Mouse (Mus musculus) limb, embryonic 15.5 days (tissue): ENCODE data around the gene Gtf2a1l. TPM values are rescaled to one million over a fixed set of nuclear protein-coding genes. Genes with fewer than 3 reads are reported as not detected.

Experiments
- ATAC-seq: fragments of 200-750 bp; cut with Nextera tagmentation; 2 replicates; pipeline ENCODE4 v1.8.0; 2017; ENCODE audit warnings: low read depth, moderate TSS enrichment; ENCODE audit not compliant: insufficient number of reproducible peaks, low FRiP score, low TSS enrichment
- H3K27ac ChIP-seq: fragments of 300-500 bp; sonication (generic); 2 replicates; pipeline ENCODE4 v1.5.1; 2015; ENCODE audit warnings: moderate library complexity, mild to moderate bottlenecking, inconsistent platforms
- H3K27me3 ChIP-seq: fragments of 300-500 bp; sonication (generic); 2 replicates; pipeline ENCODE4 v1.6.1; 2015; ENCODE audit warnings: inconsistent platforms
- H3K36me3 ChIP-seq: fragments of 300-500 bp; sonication (generic); 2 replicates; pipeline ENCODE4 v1.6.1; 2015; ENCODE audit warnings: inconsistent platforms
- H3K4me1 ChIP-seq: fragments of 300-500 bp; sonication (generic); 2 replicates; pipeline ENCODE4 v1.6.1; 2015; ENCODE audit warnings: inconsistent platforms
- H3K4me2 ChIP-seq: fragments of 300-500 bp; sonication (generic); 2 replicates; pipeline ENCODE4 v1.6.1; 2015; ENCODE audit warnings: mild to moderate bottlenecking, inconsistent platforms
- H3K4me3 ChIP-seq: fragments of 300-500 bp; sonication (generic); 2 replicates; pipeline ENCODE4 v1.5.1; 2015; ENCODE audit warnings: mild to moderate bottlenecking, inconsistent platforms
- H3K9ac ChIP-seq: fragments of 300-500 bp; sonication (generic); 2 replicates; pipeline ENCODE4 v1.6.1; 2015; ENCODE audit warnings: inconsistent platforms
- H3K9me3 ChIP-seq: fragments of 300-500 bp; sonication (generic); 2 replicates; pipeline ENCODE4 v1.6.1; 2016; ENCODE audit warnings: inconsistent platforms
- WGBS: fragments of 180-500 bp; shearing (Covaris S2); methylation state at CpG from one replicate; pipeline ENCODE4 v1.1.7; 2015; 5-methylcytosine and 5-hydroxymethylcytosine counted together
- polyA plus RNA-seq: library from polyadenylated mRNA; unstranded; fragments of >200 nt; fragmentation: Nextera tagmentation; extraction: Ambion mirVana; gene quantifications from 2 replicates; pipeline ENCODE4 v1.2.1, GENCODE M21; 2015

Gtf2a1l gene
- polyA plus RNA-seq = not detected in 2 replicates

DNA sequence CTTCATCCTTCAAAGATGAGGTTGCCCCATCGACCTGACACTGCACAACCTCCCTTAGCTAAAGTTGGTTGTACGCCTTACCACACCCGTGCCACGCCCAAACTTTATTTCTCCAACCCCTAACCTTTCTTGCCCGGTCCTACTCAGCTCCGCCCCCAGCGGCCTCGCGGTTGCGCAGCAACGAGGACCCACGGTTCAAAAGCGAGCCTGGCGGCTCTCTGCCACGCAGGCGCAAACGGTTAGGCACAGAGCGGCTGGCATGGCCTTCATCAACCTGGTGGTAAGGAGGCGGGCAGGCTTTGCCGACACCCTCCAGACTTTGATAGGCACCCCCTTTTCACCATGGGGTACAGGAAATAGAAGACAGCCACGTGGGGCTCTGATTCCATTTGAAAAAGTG, at the start of gene Gtf2a1l:
Gtf2a1l (plus strand) TSS at position 209 of the 400 bp plus-strand sequence.
- 37% methylated on average over 21 of the region's 21 CpGs for WGBS
- peaks cover 7% of the 10 kb centered on the region; the same call in 1 of the 2 replicates for H3K4me1 ChIP-seq
- no peaks in the 10 kb centered on the region for H3K36me3 ChIP-seq
- H3K9me3 ChIP-seq = no peaks in the 10 kb centered on the region
- H3K27me3 ChIP-seq = no peaks in the 10 kb centered on the region
- H3K4me3 ChIP-seq = peak within 1 kb of the TSS; percentile 17
- H3K9ac ChIP-seq = no peak within 1 kb of the TSS
- no peak within 1 kb of the TSS for H3K27ac ChIP-seq
- H3K4me2 ChIP-seq = peak within 1 kb of the TSS; percentile 42
- no peak for ATAC-seq

DNA sequence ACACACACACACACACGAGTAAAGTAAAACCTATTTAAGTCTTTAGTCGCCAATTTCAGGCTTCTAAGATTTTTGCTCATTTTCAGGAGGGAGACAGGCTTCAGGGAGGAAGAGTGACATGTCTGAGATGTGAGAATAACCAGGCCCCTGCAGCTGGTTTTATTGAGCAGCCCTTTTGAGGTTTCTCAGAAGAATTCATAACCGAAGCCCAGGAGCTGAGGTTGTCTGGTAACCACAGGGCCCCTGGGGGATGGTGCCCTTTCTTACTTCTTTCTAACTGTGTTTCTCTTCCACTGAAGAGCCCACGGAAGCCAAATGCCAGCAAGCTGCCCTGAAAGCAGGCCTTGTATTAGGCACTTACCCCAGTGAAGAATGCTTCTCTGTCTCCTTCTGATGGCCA, 47.5 kb upstream of the Gtf2a1l start:
- Histone ChIP-seq H3K9ac (no peak overlapping the region), H3K27me3 (no peaks in the 10 kb centered on the region), H3K4me3 (no peak overlapping the region), H3K4me1 (peaks cover 8% of the 10 kb centered on the region), H3K36me3 (peaks cover 13% of the 10 kb centered on the region), H3K9me3 (no peaks in the 10 kb centered on the region), H3K27ac (peak overlapping the region; percentile 73), H3K4me2 (no peak overlapping the region)
- ATAC-seq = 0 out of 2 replicates have a peak, but pooled peaks have one; percentile 24
- 60% methylated on average over 4 of the region's 4 CpGs for WGBS

DNA sequence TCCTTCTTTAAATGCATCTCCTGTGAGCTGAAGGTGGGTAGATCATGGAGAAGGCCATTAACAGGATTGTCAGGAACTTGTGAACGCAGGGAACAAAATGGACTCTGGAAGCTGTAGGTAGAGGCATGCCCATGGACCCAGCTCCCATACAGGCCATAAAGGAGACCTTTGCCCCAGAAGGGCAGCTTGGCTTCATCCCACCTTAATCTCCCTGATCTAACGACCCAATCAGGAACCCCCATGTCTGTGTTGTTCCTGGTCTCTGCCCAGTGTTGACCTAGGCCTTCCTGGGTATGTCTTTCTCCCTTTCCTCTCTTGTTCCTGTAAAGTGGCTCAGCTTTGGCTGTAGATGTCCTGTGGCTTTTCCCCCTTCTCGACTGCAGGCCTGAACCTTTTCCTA, 47.1 kb upstream of the Gtf2a1l start:
- H3K4me1 ChIP-seq = peaks cover 12% of the 10 kb centered on the region
- no peak overlapping the region for H3K9ac ChIP-seq
- peak overlapping the region; percentile 73 for H3K27ac ChIP-seq
- no peak overlapping the region for H3K4me2 ChIP-seq
- peaks cover 13% of the 10 kb centered on the region for H3K36me3 ChIP-seq
- 78% methylated on average over 3 of the region's 3 CpGs for WGBS
- no peaks in the 10 kb centered on the region for H3K9me3 ChIP-seq
- H3K4me3 ChIP-seq = no peak overlapping the region
- no peak for ATAC-seq
- H3K27me3 ChIP-seq = no peaks in the 10 kb centered on the region

DNA sequence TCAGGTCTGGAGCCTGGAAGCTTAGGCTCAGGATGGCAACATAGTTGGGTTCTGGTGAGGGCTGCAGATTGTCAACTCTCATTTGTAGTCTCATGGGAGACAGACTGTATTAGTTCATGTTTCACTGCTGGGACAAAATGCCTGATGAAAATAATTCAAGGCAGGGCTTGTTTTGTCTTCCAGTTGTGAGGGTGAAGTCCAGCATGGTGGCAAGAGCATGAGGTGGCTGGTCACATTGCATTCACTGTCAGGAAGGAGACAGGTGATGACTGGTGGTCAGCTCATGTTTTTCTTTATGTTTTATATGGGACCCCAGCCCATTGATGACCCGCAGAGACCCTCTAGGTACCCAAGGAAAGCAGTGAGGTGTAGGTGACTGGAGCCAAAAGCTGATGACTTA, 45.7 kb upstream of the Gtf2a1l start:
- WGBS = 97% methylated on average over 1 of the region's 1 CpGs
- H3K9ac ChIP-seq = no peak overlapping the region
- H3K36me3 ChIP-seq = peaks cover 13% of the 10 kb centered on the region
- no peaks in the 10 kb centered on the region for H3K27me3 ChIP-seq
- H3K4me1 ChIP-seq = peaks cover 24% of the 10 kb centered on the region
- H3K27ac ChIP-seq = no peak overlapping the region
- H3K9me3 ChIP-seq = no peaks in the 10 kb centered on the region
- H3K4me2 ChIP-seq = no peak overlapping the region
- H3K4me3 ChIP-seq = no peak overlapping the region
- no peak for ATAC-seq

DNA sequence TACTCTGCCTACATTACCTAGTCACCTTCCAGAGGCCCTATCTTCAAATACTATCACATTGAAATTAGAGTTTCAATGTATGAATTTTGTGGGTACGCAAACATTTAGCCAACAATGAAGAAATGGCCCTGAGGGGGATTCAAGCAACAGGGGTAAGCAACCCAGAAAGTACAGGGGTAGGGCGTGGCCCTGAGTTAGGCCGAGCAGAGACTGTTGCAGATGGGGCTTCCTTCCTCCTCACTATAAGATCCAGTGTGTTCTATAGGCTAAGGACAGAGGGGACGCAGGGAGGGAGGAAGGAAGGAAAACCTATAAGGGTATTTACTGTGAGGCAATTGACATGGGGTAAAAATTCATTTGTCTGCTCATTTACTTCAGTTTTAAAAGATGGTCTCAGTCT, 44.1 kb upstream of the Gtf2a1l start:
- no peaks in the 10 kb centered on the region for H3K27me3 ChIP-seq

DNA sequence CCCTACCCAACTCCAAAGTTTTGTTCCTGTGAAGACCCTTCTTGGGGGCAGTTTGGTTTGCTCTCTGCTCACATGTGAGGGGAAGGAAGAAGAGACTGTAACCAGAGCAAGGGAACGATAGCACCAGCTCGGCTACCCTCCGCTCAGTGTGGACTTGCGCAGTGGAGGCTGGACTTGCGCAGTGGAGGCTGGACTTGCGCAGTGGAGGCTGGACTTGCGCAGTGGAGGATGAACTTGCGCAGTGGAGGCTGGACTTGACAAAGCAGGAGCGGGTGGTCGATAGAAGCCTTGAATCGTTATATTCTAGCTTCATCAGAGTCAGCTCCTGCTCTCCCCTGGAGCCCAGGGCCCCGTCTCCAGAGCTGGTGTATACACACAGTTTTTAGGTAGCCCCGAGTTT, 43.1 kb upstream of the Gtf2a1l start:
- peak overlapping the region; percentile 89 for H3K27ac ChIP-seq
- H3K9ac ChIP-seq = no peak overlapping the region
- 83% methylated on average over 13 of the region's 13 CpGs for WGBS
- peaks cover 13% of the 10 kb centered on the region for H3K36me3 ChIP-seq
- H3K4me2 ChIP-seq = no peak overlapping the region
- H3K4me3 ChIP-seq = no peak overlapping the region
- peaks cover 49% of the 10 kb centered on the region for H3K4me1 ChIP-seq
- H3K9me3 ChIP-seq = no peaks in the 10 kb centered on the region
- no peaks in the 10 kb centered on the region for H3K27me3 ChIP-seq
- ATAC-seq = no peak

More for the DNA sequence above, 44.1 kb upstream of the Gtf2a1l start:
- Histone ChIP-seq H3K4me2 (no peak overlapping the region), H3K9me3 (no peaks in the 10 kb centered on the region), H3K4me3 (no peak overlapping the region), H3K9ac (no peak overlapping the region), H3K27ac (no peak overlapping the region), H3K4me1 (peaks cover 40% of the 10 kb centered on the region), H3K36me3 (peaks cover 13% of the 10 kb centered on the region)
- no peak for ATAC-seq
- WGBS = 77% methylated on average over 4 of the region's 4 CpGs

DNA sequence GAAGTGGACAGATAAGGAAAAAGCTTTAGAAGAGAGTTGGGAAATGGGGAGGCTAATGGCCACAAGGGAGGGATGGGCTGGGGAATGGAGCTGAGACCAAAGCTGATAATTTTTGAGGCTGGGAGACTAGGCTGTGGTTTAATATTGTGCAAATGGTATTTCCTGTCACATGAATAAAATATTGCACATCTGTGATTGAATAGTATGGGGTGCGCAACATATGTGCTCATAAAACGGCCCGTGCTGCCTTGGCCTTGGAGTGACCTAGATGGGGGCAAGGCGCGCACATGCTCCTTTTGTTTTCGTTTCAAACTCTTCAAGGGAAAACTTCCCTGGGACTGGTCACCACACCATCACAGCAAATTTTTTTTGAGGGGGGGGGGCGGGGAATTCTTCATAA, 42.5 kb upstream of the Gtf2a1l start:
- peaks cover 55% of the 10 kb centered on the region for H3K4me1 ChIP-seq
- no peak for ATAC-seq
- H3K27me3 ChIP-seq = no peaks in the 10 kb centered on the region
- WGBS = 32% methylated on average over 7 of the region's 7 CpGs
- H3K9me3 ChIP-seq = no peaks in the 10 kb centered on the region
- H3K4me3 ChIP-seq = no peak overlapping the region
- H3K4me2 ChIP-seq = peak overlapping the region; percentile 13; the same call in 1 of the 2 replicates
- peaks cover 13% of the 10 kb centered on the region for H3K36me3 ChIP-seq
- H3K27ac ChIP-seq = peak overlapping the region; percentile 89
- H3K9ac ChIP-seq = no peak overlapping the region

DNA sequence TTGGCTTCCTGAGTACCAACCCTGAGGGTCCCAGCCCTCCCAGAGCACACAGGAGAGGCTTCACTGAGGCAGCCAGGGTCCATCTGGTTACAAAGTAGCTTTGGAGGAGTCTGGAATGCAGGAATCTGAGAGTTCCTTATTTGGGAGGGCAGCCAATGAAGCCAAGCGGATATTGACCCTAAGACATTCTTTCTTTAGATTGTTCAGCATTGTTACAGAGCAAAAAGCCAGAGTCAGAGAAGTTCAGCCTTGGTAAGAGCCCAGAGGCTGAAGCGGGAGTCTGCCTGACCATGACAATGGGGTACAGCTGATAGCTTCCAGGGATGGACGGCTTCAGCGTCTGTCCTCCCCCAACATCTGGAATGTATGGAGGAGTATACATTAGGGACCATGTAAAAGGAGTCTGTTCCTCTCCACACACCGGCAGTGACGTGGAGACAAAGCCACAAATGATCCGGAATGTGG, 42.1 kb upstream of the Gtf2a1l start:
- Histone ChIP-seq H3K4me3 (peak overlapping the region; percentile 8; the same call in 1 of the 2 replicates), H3K27me3 (no peaks in the 10 kb centered on the region), H3K4me2 (peak overlapping the region; percentile 13), H3K9ac (no peak overlapping the region), H3K4me1 (peaks cover 57% of the 10 kb centered on the region), H3K36me3 (peaks cover 13% of the 10 kb centered on the region), H3K9me3 (no peaks in the 10 kb centered on the region), H3K27ac (peak overlapping the region; percentile 89)
- ATAC-seq = 0 out of 2 replicates have a peak, but pooled peaks have one; percentile 36
- 30% methylated on average over 7 of the region's 7 CpGs for WGBS

DNA sequence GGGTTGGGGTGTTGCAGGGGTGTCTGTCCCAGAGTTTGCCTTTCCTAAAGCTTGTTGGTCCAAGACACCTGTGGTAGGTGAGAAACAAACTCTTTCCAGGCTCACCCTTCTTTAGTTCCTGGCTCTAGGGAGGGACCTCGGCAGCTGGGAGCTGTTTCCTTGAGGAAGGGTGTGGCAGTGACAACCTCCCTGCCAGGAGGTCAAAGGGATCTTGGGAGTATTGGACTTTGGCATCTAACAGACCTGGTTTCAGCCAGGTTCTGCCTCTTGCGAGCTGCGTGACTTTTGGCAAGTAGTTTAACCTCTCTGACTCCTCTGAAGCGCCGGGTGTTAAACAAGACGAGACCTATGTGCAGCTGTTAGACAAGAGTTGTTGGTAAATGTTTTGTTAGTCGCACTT, 41.3 kb upstream of the Gtf2a1l start:
- H3K4me1 ChIP-seq = peaks cover 59% of the 10 kb centered on the region
- peak overlapping the region; percentile 8; the same call in 1 of the 2 replicates for H3K4me3 ChIP-seq
- no peaks in the 10 kb centered on the region for H3K9me3 ChIP-seq
- no peaks in the 10 kb centered on the region for H3K27me3 ChIP-seq
- no peak overlapping the region for H3K9ac ChIP-seq
- peak overlapping the region; percentile 89 for H3K27ac ChIP-seq
- 0 out of 2 replicates have a peak overlapping the region, but pooled peaks have one; percentile 13 for H3K4me2 ChIP-seq
- peaks cover 9% of the 10 kb centered on the region for H3K36me3 ChIP-seq
- WGBS = 55% methylated on average over 7 of the region's 7 CpGs
- ATAC-seq = no peak

DNA sequence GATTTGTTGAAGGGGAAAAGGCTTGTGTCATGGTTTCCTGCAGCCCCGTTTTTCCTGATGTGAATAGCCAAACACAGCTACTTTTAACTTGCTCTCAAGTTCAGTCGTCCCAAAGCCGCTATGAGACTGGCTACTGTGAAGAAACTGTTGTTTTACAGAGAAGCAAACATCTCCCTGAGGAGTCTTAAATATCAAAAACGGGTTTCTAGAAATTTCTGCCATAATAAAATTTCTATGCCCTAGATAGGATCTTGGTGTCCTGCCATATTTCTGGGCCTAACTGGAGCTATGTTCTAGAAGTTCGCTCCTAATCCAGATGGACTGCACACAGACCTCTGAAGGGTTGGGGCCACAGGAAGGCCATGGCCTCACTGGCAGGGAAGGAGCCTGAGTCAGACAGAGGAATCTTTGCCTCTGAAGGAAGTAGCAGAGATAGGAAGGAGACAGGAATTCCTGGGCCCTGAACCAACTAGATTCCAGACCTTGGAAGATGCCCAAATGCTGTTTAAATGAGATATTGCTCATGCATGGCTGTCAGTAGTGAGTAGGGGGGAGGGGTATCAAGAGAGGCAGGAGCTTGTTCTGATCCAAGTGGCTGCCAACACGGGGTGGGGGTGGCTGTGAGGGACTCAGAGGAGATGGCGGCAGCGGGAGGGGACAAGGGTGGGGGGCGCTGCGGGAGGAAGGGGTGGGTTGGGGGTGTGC, 39.6 kb upstream of the Gtf2a1l start:
- H3K27ac ChIP-seq = peak overlapping the region; percentile 89
- peak overlapping the region; percentile 33 for H3K4me2 ChIP-seq
- no peaks in the 10 kb centered on the region for H3K9me3 ChIP-seq
- no peaks in the 10 kb centered on the region; the same call in 1 of the 2 replicates for H3K36me3 ChIP-seq
- H3K4me3 ChIP-seq = 0 out of 2 replicates have a peak overlapping the region, but pooled peaks have one; percentile 2
- 17% methylated on average over 9 of the region's 10 CpGs for WGBS
- 0 out of 2 replicates have a peak, but pooled peaks have one; percentile 24 for ATAC-seq
- H3K9ac ChIP-seq = no peak overlapping the region
- H3K4me1 ChIP-seq = peaks cover 59% of the 10 kb centered on the region
- H3K27me3 ChIP-seq = no peaks in the 10 kb centered on the region

DNA sequence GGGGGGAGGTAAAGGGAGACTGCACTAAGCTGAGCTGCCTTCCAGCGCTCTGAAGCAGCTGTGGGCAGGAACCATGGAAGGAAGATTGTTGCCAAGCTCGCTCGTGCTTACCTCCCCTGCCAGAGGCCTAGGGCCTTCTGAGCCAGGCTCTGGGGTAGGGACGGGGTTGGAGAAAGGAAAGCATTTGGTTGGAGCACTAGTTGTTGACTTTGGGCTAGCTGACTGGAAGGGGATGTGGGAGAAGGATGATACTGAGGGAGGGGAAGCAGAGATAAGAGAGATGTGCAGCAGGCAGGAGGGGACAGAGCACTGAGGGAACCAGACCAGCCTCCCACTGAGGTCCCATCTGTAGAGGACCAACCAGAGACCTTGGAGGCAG, 39.1 kb upstream of the Gtf2a1l start:
- Histone ChIP-seq H3K27me3 (no peaks in the 10 kb centered on the region), H3K36me3 (no peaks in the 10 kb centered on the region), H3K9ac (0 out of 2 replicates have a peak overlapping the region, but pooled peaks have one; percentile 7), H3K4me2 (peak overlapping the region; percentile 33), H3K4me3 (0 out of 2 replicates have a peak overlapping the region, but pooled peaks have one; percentile 2), H3K9me3 (no peaks in the 10 kb centered on the region), H3K4me1 (peaks cover 59% of the 10 kb centered on the region), H3K27ac (peak overlapping the region; percentile 89)
- ATAC-seq = peak; percentile 75
- 8% methylated on average over 4 of the region's 4 CpGs for WGBS

DNA sequence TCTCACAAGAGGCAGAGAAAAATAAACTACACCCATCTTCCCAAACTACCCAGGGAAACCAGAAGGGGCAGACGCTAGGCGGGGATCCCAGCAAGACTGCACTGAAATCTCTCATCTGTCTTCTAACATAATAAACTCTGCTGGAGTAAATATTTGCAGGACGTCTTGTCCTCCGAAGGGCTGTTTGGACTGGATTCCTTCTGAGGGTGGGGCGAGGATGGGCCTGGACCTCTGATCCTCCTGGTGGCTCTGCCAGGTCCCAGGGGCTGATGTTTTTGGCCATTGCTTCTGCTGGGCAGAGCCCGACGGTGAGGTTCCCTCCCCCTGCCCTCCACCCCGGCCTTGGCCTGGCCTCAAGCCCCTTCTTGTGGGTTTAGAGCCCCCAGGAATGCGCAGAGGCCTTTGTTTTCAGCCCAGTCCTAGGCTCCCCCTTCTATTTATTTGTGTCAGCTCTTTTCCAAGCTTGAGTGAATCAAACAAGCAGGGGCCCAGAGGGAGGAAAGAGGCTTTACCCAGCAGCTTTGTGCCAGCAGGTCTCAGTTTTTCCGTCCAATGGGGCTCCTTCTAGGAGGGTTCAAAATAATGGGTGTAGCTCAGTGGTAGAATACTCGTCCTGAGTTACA, 38.4 kb upstream of the Gtf2a1l start:
- Histone ChIP-seq H3K4me1 (peaks cover 59% of the 10 kb centered on the region), H3K4me2 (peak overlapping the region; percentile 33; the same call in 1 of the 2 replicates), H3K4me3 (no peak overlapping the region), H3K27ac (peak overlapping the region; percentile 89), H3K9me3 (no peaks in the 10 kb centered on the region), H3K36me3 (no peaks in the 10 kb centered on the region), H3K27me3 (no peaks in the 10 kb centered on the region), H3K9ac (0 out of 2 replicates have a peak overlapping the region, but pooled peaks have one; percentile 17)
- WGBS = 23% methylated on average over 11 of the region's 11 CpGs
- ATAC-seq = no peak
